Mouse (Mus musculus) lung, postnatal 0 days (tissue): ENCODE data around the gene Gpx5.

Source experiments
- CTCF ChIP-seq: IDR thresholded peaks from 2 replicates; pipeline ENCODE4 v1.5.1; 2016; ENCODE audit warnings: antibody characterized with exemption, mild to moderate bottlenecking
- EP300 ChIP-seq: IDR thresholded peaks from 2 replicates; pipeline ENCODE4 v1.6.1; 2016; ENCODE audit warnings: antibody characterized with exemption, mild to moderate bottlenecking, control low read depth

DNA sequence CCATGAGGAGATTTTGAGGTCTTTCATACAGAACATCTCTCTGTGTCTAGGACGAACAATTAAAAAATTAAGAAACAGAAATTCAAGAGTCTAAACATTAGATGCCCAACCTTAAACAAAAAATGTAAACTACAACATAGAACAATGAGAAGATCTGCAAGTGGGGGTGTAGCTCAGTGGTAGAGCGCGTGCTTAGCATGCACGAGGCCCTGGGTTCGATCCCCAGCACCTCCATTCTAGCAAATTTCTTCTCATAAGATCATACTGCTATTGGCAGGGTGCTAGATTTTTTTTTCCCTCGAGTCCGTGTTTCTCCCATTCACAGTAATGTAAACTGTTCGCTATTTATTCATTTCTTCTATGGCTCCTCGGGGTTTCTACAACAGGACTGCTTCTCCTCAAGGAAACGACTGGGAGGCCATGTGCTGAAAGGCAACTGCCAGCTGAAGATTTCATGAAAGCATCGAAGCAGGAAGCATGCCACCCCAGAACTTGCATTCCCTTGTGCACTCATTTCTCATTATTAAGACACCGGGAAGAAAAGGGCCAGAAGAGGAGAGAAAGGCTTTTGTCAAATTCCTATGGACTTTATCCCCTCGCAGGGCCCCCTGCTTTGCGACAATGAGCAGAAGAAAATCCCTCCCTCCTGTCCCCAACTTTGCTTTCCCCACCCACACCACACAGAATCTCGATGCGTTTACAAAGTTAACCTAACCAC, 50.0 kb downstream of the Gpx5 start:
- TF ChIP-seq CTCF (no peak), EP300 (no peak)
